Mouse (Mus musculus) erythroid progenitor cell, adult 5-6 weeks (primary cell): Measurements from ENCODE around the gene Ston1. TPM values are rescaled to one million over a fixed set of nuclear protein-coding genes. Genes with fewer than 3 reads are reported as not detected.

Source experiments
- ATAC-seq: replicated peaks from 2 replicates; pipeline ENCODE4 v1.8.0; 2016; ENCODE audit warnings: moderate number of reproducible peaks, mild to moderate bottlenecking, moderate TSS enrichment, inconsistent platforms; ENCODE audit not compliant: poor library complexity, low FRiP score, severe bottlenecking
- total RNA-seq, 2 experiments: library from RNA; stranded (forward) in 1 of 2; stranded (reverse) in 1 of 2; fragments of 150-400 nt in 1 of 2; fragments of 186-747, 209-891 nt in 1 of 2; gene quantifications; 2 replicates each; pipeline versions ENCODE4 v1.2.3 to v1.2.4; 2015 to 2017; ENCODE audit warnings: low replicate concordance in 2 of 2

Ston1 gene
- total RNA-seq, 2 experiments from 2014 or later, result not detected

- no peak for ATAC-seq
Observed at GRCm38 (mm10) chr17:88582999-88583398, 14.5 kb upstream of the Ston1 start.

DNA sequence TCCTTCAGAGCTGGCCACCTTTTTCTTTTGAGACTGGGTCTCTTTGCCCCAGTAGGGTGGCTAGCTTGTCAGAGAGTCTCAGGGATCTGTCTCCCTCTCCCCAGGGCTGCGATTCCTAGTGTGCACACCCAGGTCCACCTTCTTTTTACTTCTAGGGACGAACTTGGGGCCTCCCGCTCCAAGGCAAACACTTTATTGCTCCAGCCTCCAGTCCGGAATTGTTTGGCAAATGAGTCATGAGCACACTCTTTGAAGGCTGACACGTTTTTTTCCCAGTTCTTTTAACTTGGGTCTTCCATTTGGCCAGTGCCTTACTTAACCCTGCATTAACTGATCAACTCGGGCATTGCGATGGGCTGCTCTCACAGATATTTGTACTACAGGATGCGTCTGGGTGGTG is 14.1 kb upstream of the Ston1 start:
- ATAC-seq, result no peak

DNA sequence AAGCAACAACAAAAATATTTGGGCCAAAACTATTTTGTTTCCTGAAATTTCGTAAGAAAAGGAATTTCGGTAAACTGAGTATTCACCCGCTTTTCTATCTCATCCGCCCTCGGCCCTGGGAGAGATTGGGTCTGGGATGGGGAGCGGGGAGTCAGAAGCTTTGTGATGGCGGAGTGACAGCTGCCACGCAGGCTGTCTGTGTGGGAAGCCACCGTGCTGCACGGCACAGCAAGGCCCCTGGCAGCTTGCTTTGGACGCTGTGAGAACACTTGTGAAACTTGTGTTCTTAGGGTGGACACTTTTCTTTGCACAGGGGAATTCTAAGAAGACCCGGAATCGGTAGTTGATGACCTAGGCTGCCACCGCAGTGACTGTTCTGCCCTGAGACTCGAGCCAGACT is 10.1 kb upstream of the Ston1 start:
- ATAC-seq, result no peak

DNA sequence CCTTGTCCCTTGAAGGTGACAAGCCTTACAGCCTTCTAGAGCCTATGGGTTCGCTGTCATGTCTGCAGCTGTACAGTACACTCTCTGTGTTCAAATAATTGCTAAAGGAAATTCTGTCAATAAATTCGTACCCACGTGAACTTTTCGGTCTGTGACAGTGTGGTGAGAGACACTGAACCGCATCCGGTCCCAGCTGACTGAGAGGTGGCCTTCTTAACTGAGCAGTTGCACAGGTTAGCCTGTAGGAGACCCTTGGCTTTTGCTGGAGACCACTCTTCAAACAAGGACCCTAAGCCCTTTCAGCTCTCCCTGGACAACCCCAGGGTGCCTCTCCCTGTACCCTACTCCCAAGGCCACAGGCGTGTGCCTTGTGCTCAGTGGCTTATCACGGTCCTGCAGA is 9.3 kb upstream of the Ston1 start:
- ATAC-seq, result no peak

DNA sequence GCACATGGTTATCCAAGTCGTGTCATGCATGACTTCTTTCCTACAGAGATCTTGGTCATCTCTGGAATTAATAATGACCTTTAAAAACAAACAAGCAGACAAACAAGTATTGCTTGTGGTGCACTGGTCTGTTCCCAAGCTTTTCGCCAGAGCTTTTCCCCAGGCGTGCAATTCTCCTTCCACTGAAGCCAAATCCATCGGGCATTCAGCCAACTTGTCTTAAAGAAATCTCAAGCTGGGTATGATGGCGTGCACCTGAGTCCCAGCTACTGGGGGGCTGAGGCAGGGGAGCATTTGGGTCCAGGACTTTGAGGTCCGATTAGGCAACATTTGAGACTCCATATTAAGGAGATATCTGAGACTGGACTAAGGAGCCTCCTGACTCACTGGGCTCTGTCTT is 7.2 kb upstream of the Ston1 start:
- no peak for ATAC-seq

DNA sequence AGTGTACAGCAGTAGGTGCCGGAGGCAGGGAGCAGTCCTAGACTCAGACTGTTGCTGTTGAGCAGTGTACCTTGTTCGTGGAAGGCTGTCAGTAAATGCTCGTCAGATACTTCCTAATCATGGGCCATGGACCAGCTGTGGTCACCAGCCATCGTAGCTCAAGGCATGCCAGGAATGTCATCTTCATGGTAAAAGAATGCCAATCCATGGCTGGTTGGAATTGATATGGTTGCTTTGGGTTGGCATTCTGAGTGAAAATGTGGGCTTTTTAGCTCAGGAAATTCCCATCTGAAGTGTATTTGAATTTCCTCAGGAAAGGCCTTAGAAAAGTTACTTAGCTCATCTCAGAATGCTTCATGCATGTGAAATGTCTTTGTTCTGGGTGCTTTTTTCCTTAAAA is 2.4 kb upstream of the Ston1 start:
- no peak for ATAC-seq

DNA sequence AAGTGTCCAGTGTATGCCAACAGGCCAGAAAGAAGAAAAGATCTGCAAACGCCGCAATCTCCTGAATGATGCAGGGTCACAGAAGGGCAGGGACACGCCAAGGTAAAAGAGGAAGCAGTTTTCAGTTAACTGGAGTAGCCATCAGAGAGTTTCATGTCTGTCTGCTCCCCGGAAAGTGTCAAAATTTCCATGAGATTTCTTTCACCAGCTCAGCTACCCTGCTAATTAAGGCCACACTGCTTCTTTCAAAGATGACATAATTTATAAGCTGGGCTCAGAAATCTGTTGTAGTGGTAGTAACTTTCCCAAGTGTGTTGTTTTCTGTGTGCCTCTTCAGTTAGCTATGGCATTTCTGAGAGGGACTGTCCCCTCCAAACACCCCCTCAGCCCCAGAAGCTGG is 1.4 kb upstream of the Ston1 start:
- no peak for ATAC-seq

GRCm38 (mm10) chr17:88596544-88597221 is 801 bp upstream of the Ston1 start:
- ATAC-seq, result 0 out of 2 replicates have a peak, but pooled peaks have one; percentile 52

GRCm38 (mm10) chr17:88598056-88598420 is 554 bp downstream of the Ston1 start:
- ATAC-seq, result no peak

DNA sequence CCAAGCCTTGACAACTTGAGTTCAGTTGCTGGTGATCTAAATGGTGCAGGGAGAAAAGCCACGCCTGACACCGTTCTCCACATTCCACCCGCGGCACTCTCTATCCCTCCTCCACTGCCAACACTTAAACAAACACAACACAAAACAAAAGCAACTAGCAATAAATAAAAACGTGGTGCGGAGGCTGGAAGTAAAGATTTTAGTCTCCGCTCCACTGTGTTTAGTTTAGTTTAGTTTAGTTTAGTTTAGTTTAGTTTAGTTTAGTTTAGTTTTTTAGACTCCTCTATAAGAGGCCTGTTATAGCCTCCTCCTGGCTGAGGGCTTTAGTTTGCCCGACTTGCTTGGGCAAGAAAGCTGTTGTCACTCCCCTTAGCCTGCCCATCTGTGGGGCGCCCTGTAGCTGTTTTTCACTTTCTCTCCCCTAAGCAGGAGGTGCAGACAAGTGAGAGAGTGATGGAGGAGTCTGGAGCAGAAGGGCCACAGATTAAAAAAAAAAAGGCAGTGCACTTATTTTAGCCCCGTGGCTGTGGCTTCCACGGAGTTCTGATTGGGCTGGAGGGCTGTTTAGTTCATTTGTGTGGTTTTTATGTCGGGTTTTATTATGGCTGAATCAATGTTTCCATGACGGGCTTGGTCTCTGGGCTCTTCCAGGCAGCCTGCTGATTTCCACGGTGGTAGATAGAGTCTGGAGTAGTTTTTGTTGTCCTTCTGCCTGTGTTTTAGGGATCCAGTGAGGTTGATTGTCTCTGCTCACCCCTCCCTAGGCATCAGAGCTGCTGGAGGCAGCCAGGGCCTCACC is 1.3 kb downstream of the Ston1 start:
- no peak for ATAC-seq

DNA sequence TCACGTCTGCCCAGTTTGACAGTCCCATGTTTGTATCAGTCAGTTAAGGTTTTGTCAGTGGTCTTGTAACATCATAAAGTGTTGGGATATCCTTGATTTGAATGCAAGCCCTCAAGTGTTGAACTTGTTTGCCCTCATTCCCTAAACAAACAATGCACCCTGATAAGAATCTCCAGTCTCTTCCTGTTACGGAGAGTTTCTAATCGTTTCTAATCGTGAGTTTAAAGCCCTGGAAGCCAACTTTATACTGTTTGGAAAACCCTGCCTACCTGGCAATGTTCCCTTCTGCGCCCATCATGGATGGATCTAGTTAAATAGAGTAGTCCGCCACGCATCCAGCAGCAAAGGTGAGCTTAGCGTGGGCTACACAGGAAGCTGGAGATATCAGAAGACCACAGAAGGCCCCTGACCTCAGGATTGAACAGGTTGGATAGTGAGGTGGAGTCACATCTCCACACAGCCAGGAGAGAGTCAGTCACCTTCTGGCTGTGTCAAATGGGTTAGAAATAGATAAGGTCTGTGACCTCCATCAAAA is 3.1 kb downstream of the Ston1 start:
- no peak for ATAC-seq

DNA sequence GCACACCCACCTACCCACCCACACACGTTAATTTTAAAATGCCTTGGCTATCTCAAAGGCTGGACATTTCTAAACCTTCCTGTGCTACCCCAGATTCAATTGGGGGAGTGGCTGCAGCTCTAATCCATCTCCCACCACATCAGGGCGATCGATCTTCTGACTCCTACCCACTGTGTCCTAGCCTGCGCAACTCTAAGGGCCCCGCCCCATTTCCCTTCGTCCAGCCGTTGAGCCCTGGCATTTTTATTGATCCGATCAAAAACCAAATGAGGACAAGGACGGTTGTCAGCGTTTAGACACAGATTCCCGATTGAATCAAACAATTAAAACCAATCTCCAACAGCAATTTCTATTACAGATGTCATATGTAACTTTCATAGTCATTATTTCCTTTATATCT is 6.5 kb downstream of the Ston1 start:
- ATAC-seq, result no peak

GRCm38 (mm10) chr17:88606056-88606455 is 8.6 kb downstream of the Ston1 start:
- ATAC-seq, result no peak

DNA sequence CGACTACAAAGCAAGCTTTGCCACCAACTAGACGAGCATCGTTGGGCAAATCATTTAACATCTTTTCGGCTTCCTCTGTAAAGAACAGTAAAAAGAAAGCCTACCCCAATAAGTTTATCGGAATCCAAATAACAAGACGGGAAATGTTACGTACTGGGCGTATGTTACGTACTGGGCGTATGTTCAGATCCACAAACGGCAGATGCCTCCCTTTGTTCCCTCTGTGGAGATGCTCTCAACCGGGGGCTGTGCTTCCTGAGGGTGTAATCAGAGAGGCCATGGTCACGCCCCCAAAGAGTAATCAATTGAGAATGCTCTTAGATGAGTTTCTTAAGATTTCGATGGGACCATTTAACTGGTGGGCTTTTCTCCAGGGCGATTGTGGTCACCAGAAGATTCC is 11.9 kb downstream of the Ston1 start:
- ATAC-seq, result no peak

- ATAC-seq, result no peak
Observed at GRCm38 (mm10) chr17:88611057-88611456, 13.6 kb downstream of the Ston1 start.

GRCm38 (mm10) chr17:88613172-88613571 is 15.7 kb downstream of the Ston1 start:
- ATAC-seq, result no peak

GRCm38 (mm10) chr17:88613721-88614120 is 16.2 kb downstream of the Ston1 start:
- no peak for ATAC-seq

GRCm38 (mm10) chr17:88614234-88614633 is 16.8 kb downstream of the Ston1 start:
- ATAC-seq, result no peak

DNA sequence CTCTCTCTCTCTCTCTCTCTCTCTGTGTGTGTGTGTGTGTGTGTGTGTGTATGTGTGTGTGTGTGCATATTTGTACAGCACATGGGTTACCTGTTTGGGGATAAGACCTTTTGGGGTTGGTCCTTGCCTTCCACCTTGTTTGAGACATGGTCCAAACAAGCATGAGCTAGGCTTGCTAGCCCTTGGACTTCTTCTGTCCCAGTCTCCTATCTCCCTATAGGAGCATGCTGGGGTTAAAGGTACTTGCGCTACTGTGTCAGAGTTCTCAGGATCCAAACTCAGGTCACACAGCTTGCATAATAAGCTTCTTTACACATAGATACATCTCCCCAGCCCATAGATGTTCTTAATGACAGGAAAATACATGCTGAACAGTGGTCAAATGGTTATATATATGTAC is 17.2 kb downstream of the Ston1 start:
- ATAC-seq, result no peak

DNA sequence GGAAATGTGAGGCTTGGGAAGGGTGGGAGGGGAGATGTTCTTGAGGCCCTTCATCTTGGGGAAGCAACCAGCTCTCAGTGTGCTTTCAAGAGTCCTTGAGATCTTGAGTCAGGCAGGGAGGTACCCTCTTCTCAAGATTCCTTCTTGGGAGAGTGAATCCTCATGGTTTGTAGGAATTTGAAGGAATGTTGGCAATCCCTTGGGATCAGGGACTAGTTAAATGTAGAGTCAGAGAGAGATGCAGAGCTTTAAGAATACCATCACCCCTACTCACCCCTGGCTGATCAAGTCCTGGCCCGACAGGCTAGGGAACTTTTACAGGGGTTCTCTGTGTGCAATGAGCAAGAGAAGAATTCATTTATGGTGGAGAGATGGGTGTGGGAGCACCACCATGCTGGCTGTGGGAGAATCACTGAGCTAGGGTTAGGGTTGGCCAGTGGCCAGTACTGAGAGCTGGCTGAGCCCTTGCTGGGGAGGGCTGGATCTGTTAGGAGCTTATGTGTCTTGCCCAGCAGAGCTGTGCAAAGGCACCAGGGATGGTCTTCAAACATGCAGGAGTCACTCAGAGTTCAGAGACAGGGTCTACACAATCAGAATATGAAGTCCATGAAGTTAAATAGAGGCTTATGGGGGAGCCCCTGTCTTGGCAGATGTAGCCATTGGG is 18.1 kb downstream of the Ston1 start:
- no peak for ATAC-seq

GRCm38 (mm10) chr17:88620935-88621334 is 23.5 kb downstream of the Ston1 start:
- ATAC-seq, result no peak
